ENCODE assay signal across 7 mouse cellular contexts in genomic region chr9:94696539-94697079, GRCm38 (mm10). TPM values are rescaled to one million over a fixed set of nuclear protein-coding genes. Genes with fewer than 3 reads are reported as not detected.
A peak's percentile ranks its signal among the peaks of the same experiment; 100 is the strongest.
DNase-seq lines count a peak whose midpoint lies in the region.

No protein-coding gene starts in this region.

- DNase-seq in urinary bladder, postnatal 14 days (ENCODE audit: low spot score), result peak; percentile 63
- no peak for DNase-seq in urinary bladder, postnatal 10 days (ENCODE audit: low spot score)
- DNase-seq in heart, postnatal 4 days, result peak; percentile 14
- DNase-seq in lung, postnatal 10 days, result peak; percentile 32
- peak; percentile 39 for DNase-seq in yolk sac, embryonic 10.5 days (ENCODE audit: low spot score)
- no peak for DNase-seq in layer of hippocampus, postnatal 10 days (ENCODE audit: low spot score in 2 of 2)
- DNase-seq in natural killer cell, adult 2 months (ENCODE audit: low spot score in 2 of 2), result no peak

RNA-seq across cellular contexts. Expression of gene Slc9a9, which starts 26.9 kb away (rescaled TPM):
- total RNA-seq in heart, postnatal 4 days (2021), result 1 to 10 TPM; 2.6 to 2.7 TPM
- total RNA-seq in layer of hippocampus, postnatal 10 days (2021), result 10 to 100 TPM; 14.7 to 16.7 TPM

Comparison
In these comparisons a context has a peak if more than half of its experiments do, and no peak if none do; other contexts are left out.
1. DNase-seq: peak in urinary bladder, postnatal 14 days (single experiment), heart, postnatal 4 days (single experiment), lung, postnatal 10 days (single experiment) and yolk sac, embryonic 10.5 days (single experiment); none in urinary bladder, postnatal 10 days (single experiment), layer of hippocampus, postnatal 10 days (0 of 2) and natural killer cell, adult 2 months (0 of 2).
2. RNA of gene Slc9a9, which starts 26.9 kb away (total RNA-seq): 14.7 to 16.7 TPM in layer of hippocampus, postnatal 10 days; 2.6 to 2.7 TPM in heart, postnatal 4 days; every median in the first group is over 4 times any median in the second.